In genomic region chr3:131488969-131489368, GRCm38 (mm10) we compare ENCODE assay signal across 8 mouse cellular contexts. TPM values are rescaled to one million over a fixed set of nuclear protein-coding genes. Genes with fewer than 3 reads are reported as not detected.
DNase-seq lines count a peak whose midpoint lies in the region; ATAC-seq and TF ChIP-seq lines count a peak whose summit lies in the region.
"Had no signal": no experiment of that assay in that cellular context is flagged by ENCODE, and none has a peak within 500 bp of the region (broad histone marks: within the 10 kb centered on the region; RNA-seq: fewer than 3 reads in every experiment).

No protein-coding gene starts in this region.

- H3K9ac ChIP-seq in limb, embryonic 12.5 days (replicated peaks), result no peak overlapping the region
- no peak overlapping the region for H3K9ac ChIP-seq in embryonic facial prominence, embryonic 15.5 days
- no peak overlapping the region for H3K9ac ChIP-seq in kidney, embryonic 15.5 days
- H3K9ac ChIP-seq in midbrain, postnatal 0 days (replicated peaks; ENCODE audit: low read length, poor library complexity, severe bottlenecking), result no peak overlapping the region

- H3K4me2 ChIP-seq in limb, embryonic 12.5 days, result peak overlapping the region; percentile 92; the same call in 1 of the 2 replicates
- H3K4me2 ChIP-seq in embryonic facial prominence, embryonic 15.5 days (replicated peaks), result peak overlapping the region; percentile 86
- peak overlapping the region; percentile 82 for H3K4me2 ChIP-seq in kidney, embryonic 15.5 days
- peak overlapping the region; percentile 98; the same call in 1 of the 2 replicates for H3K4me2 ChIP-seq in midbrain, postnatal 0 days (ENCODE audit: low read depth, low read length, poor library complexity, severe bottlenecking)

- no peaks in the 10 kb centered on the region for H3K36me3 ChIP-seq in limb, embryonic 12.5 days
- no peaks in the 10 kb centered on the region for H3K36me3 ChIP-seq in limb, embryonic 10.5 days
- H3K36me3 ChIP-seq in embryonic facial prominence, embryonic 15.5 days, result no peaks in the 10 kb centered on the region
- H3K36me3 ChIP-seq in kidney, embryonic 15.5 days, result no peaks in the 10 kb centered on the region
- H3K36me3 ChIP-seq in midbrain, postnatal 0 days (ENCODE audit: insufficient read depth, low read length), result no peaks in the 10 kb centered on the region

- no peak for ATAC-seq in limb, embryonic 12.5 days (ENCODE audit: insufficient number of reproducible peaks, insufficient read depth, low FRiP score, low TSS enrichment, low read depth)
- no peak for ATAC-seq in embryonic facial prominence, embryonic 15.5 days (ENCODE audit: insufficient number of reproducible peaks, low FRiP score, low TSS enrichment, low read depth)
- no peak for ATAC-seq in kidney, embryonic 15.5 days (replicated peaks; ENCODE audit: low FRiP score)
- ATAC-seq in midbrain, postnatal 0 days (ENCODE audit: low FRiP score), result no peak

- H3K9me3 ChIP-seq in limb, embryonic 12.5 days, result no peaks in the 10 kb centered on the region
- H3K9me3 ChIP-seq in limb, embryonic 10.5 days (replicated peaks), result no peaks in the 10 kb centered on the region
- H3K9me3 ChIP-seq in embryonic facial prominence, embryonic 15.5 days (replicated peaks), result no peaks in the 10 kb centered on the region
- no peaks in the 10 kb centered on the region for H3K9me3 ChIP-seq in kidney, embryonic 15.5 days (replicated peaks)
- H3K9me3 ChIP-seq in midbrain, postnatal 0 days (ENCODE audit: low read length), result no peaks in the 10 kb centered on the region

- H3K4me3 ChIP-seq in limb, embryonic 12.5 days (replicated peaks), result 0 out of 2 replicates have a peak overlapping the region, but pooled peaks have one; percentile 75
- H3K4me3 ChIP-seq in limb, embryonic 10.5 days, result no peak overlapping the region
- H3K4me3 ChIP-seq in embryonic facial prominence, embryonic 15.5 days (replicated peaks), result peak overlapping the region; percentile 70; the same call in 1 of the 2 replicates
- peak overlapping the region; percentile 82 for H3K4me3 ChIP-seq in kidney, embryonic 15.5 days (replicated peaks)
- peak overlapping the region; percentile 61; the same call in 1 of the 2 replicates for H3K4me3 ChIP-seq in midbrain, postnatal 0 days (ENCODE audit: low read depth, low read length)

- peaks cover 13% of the 10 kb centered on the region for H3K4me1 ChIP-seq in limb, embryonic 12.5 days (replicated peaks)
- peaks cover 21% of the 10 kb centered on the region for H3K4me1 ChIP-seq in limb, embryonic 10.5 days
- peaks cover 10% of the 10 kb centered on the region for H3K4me1 ChIP-seq in embryonic facial prominence, embryonic 15.5 days
- peaks cover 41% of the 10 kb centered on the region for H3K4me1 ChIP-seq in kidney, embryonic 15.5 days
- H3K4me1 ChIP-seq in midbrain, postnatal 0 days (ENCODE audit: insufficient read depth, low read length), result no peaks in the 10 kb centered on the region

- DNase-seq in limb, embryonic 10.5 days (ENCODE audit: low spot score), result no peak
- no peak for DNase-seq in midbrain, postnatal 0 days (ENCODE audit: low spot score)
- no peak for DNase-seq in thymus, adult 18-20 months
- no peak for DNase-seq in spleen, adult 18-20 months
- DNase-seq: right cerebral cortex, adult 18-20 months had no signal

- H3K27me3 ChIP-seq in limb, embryonic 12.5 days, result peaks cover 42% of the 10 kb centered on the region
- H3K27me3 ChIP-seq in limb, embryonic 10.5 days (ENCODE audit: low read depth, poor library complexity, severe bottlenecking), result peaks cover 63% of the 10 kb centered on the region
- peaks cover 21% of the 10 kb centered on the region for H3K27me3 ChIP-seq in embryonic facial prominence, embryonic 15.5 days
- H3K27me3 ChIP-seq in kidney, embryonic 15.5 days, result peaks cover 16% of the 10 kb centered on the region; the same call in 1 of the 2 replicates
- peaks cover 10% of the 10 kb centered on the region; the same call in 1 of the 2 replicates for H3K27me3 ChIP-seq in midbrain, postnatal 0 days (ENCODE audit: insufficient read depth, low read length)

- TF ChIP-seq CTCF in midbrain, postnatal 0 days (IDR thresholded peaks at IDR 0.05), result no peak

- WGBS in limb, embryonic 12.5 days, result 17% methylated on average over 5 of the region's 5 CpGs
- WGBS in limb, embryonic 10.5 days, result 23% methylated on average over 5 of the region's 5 CpGs
- WGBS in embryonic facial prominence, embryonic 15.5 days, result 31% methylated on average over 5 of the region's 5 CpGs
- 21% methylated on average over 5 of the region's 5 CpGs for WGBS in kidney, embryonic 15.5 days
- WGBS in midbrain, postnatal 0 days, result 41% methylated on average over 5 of the region's 5 CpGs

- H3K27ac ChIP-seq in limb, embryonic 12.5 days, result no peak overlapping the region
- H3K27ac ChIP-seq in limb, embryonic 10.5 days, result no peak overlapping the region
- H3K27ac ChIP-seq in embryonic facial prominence, embryonic 15.5 days (replicated peaks), result no peak overlapping the region
- H3K27ac ChIP-seq in kidney, embryonic 15.5 days, result peak overlapping the region; percentile 89
- no peak overlapping the region for H3K27ac ChIP-seq in midbrain, postnatal 0 days (ENCODE audit: low read depth, low read length)

RNA-seq across cellular contexts. Expression of gene Sgms2, which starts 2.2 kb away (rescaled TPM):
- 4.3 and 4.5 TPM in 2 replicates for polyA plus RNA-seq in limb, embryonic 12.5 days (2016; fragmentation: Nextera tagmentation; extraction: Ambion mirVana)
- polyA plus RNA-seq in limb, embryonic 10.5 days (2016; fragmentation: Nextera tagmentation; extraction: Ambion mirVana), result 1.2 and 1.3 TPM in 2 replicates
- 24.3 and 25.2 TPM in 2 replicates for polyA plus RNA-seq in embryonic facial prominence, embryonic 15.5 days (2015; fragmentation: Nextera tagmentation; extraction: Ambion mirVana)
- polyA plus RNA-seq in kidney, embryonic 15.5 days (2015; fragmentation: Nextera tagmentation; extraction: Ambion mirVana), result 10.5 and 17.0 TPM in 2 replicates
- total RNA-seq in midbrain, postnatal 0 days (2014; rRNA removed), result 6.0 and 10.6 TPM in 2 replicates
- 1.5 and 1.9 TPM in 2 replicates for polyA plus RNA-seq in midbrain, postnatal 0 days (2015; fragmentation: Nextera tagmentation; extraction: Ambion mirVana)
